Mouse (Mus musculus): ENCODE results near the gene B4galt3.

B4galt3 gene

DNA sequence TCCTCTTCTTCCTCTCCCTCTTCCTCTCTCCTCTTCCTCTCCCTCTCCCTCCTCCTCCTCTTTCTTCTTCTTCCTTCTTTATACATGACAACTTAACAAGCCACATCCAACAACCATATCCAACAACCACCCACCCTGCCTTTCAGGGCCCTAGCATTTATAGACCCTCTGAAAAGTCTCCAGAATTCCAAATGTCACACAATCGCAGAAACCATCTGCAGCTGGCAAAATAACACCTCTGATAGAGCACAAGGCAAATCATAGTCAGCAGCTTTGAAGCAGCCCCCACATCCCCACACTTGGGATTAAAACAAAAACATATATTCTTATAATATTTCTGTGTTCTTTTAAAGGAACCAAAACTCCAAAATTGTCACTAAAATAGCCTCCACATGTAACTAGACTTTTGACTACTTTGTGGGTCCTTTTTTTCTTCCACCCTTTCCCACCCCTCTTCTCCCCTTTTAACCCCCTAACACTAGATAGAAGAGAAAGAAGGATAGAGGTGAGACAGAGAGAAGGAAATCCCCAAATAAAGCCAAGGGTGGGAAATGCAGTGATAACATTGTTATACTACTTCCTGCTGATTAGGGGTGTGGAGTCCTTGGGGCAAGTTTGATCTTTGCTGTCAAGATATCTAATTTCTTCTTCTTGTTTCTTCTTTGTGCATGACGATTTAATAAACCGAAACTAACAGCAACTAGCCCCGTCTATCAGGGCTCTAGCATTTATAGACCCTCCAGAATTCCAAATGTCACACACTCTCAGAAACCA is 4.0 kb upstream of the B4galt3 start:
- no peak for DNase-seq

DNA sequence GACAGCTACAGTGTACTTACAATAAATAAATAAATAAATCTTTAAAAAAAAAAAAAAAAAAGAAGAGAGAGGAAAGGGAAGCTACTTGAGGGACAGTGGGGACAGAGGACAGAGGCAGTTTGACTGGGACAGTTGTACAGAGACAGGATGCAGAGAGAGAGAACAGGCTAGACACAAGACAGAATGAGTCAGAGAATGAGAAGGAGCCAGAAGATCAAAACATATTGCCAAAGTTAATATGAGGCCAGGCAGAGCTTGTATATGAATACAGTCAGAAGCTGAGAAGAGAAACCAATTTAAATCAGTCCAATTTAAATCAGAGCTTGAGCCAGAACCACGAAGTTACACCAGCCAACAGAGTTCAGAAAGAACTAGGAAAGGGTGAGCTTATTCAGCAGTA is 1.8 kb upstream of the B4galt3 start:
- no peak for DNase-seq

DNA sequence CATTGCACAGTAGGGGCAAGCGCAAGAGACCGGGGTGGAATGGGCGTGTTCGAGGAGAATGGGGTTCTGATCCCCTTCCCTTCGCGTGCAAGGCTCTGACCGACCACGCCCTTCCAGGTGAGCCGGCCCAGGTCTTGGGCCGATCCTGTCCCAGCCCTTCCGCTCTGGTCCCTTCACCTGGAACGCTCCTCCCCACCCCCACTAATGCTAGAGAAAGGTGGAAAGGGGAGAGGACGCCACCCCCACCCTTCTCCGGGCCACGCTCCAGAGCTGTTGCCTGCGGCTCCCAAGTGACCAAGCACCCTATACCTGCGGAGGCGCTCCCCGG is 409 bp downstream of the B4galt3 start:
- DNase-seq, result no peak

DNA sequence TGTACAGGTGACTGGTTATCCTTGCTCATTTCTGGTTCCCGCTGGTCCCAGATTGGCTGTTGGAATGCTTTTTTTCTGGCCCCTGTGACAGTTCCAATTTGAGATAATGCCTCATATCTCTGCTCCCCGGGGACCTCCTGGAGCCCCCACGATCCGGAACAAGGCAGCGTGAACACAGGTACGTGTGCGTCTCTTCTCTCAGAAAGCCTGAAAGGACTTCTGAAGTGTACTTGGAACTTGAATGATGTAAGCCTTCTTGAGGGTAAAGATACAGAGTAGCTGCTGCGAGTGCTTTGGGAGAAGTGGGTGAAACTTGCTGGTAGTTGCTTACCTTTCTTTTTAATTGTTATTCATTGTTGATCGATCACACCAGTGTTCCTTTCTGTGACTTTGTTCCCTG is 1.1 kb downstream of the B4galt3 start:
- no peak for DNase-seq

DNA sequence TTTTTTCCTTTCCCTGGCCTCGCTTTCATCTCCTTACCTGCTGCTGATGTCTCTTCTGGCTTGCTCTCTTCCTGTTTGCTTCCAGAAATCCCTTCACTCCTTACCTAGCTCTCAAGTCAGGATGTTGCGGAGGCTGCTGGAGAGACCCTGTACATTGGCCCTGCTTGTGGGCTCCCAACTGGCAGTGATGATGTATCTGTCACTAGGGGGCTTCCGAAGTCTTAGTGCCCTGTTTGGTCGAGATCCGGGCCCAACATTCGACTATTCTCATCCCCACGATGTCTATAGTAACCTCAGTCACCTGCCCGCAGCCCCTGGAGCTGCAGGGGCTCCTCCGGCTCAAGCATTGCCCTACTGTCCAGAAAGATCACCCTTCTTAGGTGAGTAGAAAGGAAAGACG is 1.5 kb downstream of the B4galt3 start:
- no peak for DNase-seq

DNA sequence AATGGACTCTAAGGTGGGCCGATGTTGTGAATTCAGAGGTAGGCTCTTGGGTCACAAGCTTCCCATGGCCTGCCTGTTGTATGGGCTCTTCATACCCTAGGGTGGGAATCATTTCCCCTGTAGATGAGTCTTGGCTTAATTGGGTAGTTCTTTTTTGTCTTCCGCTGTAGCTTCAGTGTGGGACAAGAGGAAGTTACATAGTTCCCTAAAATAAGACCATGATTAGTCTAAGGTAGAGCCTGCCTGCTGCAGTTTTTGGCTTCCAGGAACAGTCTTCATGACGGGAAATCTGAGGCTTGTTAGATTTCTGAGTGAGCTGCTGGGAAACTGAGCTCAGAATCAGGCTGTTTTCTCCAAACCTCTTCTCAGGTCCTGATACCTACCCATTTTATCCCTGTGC is 2.0 kb downstream of the B4galt3 start:
- no peak for DNase-seq

DNA sequence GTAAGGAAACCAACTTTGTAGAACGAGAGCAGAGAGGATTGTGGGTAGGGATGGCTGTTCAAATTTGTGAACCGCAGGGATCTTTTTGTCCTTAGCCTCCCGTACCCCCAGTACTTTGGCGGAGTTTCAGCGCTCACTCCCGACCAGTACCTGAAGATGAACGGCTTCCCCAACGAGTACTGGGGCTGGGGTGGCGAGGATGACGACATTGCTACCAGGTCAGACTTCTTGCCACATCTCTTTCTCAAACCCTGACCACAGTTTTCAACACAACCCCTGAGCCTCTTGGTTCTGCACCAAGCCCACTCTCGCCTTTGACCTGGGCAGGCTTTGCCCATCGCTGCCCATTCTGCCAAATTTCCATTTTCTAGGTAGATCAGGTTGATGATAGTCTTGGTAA is 4.0 kb downstream of the B4galt3 start:
- DNase-seq, result no peak

DNA sequence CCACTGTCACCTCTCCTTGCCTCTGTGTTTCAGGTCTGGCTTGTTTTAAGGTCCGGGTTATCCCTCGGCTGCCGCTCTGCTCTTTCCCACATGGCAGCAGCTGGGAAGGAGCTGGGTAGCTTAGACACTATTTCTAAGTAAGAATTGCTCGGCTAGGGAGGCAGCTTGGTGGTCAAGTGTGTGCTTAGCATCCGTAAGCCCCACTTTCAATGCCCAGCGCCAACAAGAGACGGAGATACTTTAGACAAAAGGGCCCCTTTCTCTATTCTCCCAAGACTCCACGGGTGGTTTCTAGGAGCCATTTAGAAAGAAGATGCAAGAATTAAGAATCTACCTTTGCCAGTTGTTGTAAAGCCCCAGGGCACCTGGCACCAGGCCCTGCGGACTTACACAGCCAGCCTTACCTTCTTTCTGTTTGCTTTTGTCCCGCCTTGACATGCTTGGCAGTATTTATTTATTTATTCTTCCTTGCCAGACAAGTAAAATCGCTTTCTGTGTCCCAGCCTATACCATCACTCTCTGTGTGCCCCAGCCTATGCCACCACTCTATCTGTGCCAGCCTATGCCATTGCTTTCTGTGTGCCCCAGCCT is 5.1 kb downstream of the B4galt3 start:
- no peak for DNase-seq

DNA sequence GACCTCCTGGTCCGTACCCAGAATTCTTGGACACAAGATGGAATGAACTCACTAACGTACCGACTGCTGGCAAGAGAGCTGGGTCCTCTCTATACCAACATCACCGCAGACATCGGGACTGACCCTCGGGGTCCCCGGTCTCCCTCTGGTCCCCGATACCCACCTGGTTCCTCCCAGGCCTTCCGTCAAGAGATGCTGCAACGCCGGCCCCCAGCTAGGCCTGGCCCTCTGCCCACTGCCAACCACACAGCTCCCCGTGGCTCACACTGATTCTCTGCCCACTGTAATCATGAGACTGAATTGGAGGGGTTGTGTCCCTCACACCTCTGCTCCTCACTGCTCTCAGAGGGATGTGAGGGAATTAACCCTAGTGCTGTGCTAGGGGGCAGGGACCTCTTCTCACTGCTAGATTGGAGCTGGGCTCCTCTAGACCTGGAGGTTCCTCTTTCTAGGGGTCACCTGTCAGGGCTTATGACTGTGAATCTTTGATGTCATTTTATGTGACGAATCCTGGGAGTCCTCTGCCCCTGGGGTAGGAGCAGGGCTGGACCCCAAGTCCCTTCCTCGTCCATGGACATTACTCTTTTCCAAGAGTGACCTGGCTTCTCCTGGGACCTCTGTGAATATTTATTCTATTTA is 6.1 kb downstream of the B4galt3 start:
- peak; percentile 13 for DNase-seq

DNA sequence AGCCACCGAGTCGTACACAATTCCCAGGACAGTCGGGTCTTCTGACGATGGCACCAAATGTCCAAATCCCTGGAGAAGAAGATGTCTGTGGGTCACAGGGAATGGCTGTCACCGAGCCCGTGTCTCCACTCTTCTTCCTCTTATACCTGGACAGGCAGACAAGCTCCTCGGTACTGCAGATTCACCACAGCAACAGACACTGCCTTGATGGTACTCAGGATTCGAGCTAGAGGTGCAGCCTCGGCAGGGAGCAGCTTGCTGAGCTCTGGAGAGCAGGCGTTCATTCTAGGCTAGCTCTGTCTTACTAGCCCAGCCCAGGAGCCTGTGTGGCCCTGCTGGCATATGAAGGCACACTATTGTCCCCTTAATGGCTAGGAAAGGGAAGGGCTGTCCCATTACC is 7.6 kb downstream of the B4galt3 start:
- DNase-seq, result no peak

DNA sequence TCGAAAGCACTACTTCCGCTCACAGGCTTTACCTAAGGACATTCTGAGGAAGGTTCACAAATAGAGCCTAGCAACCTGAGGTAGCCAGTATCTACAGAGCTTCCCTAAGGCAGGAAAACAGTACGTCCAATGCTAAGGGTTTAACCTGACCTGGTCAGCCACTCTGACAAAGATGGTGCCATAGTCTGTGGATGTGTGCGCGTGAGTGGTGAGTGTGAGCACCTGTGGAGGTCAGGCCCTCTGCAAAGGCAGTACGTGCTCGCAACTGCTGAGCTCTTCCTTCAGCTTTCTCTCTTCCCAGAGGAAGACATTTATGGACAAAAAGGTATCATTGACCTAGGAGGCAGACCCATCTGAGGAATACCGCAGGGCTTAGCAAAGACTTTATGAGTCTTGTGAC is 8.3 kb downstream of the B4galt3 start:
- DNase-seq, result peak; percentile 4

DNA sequence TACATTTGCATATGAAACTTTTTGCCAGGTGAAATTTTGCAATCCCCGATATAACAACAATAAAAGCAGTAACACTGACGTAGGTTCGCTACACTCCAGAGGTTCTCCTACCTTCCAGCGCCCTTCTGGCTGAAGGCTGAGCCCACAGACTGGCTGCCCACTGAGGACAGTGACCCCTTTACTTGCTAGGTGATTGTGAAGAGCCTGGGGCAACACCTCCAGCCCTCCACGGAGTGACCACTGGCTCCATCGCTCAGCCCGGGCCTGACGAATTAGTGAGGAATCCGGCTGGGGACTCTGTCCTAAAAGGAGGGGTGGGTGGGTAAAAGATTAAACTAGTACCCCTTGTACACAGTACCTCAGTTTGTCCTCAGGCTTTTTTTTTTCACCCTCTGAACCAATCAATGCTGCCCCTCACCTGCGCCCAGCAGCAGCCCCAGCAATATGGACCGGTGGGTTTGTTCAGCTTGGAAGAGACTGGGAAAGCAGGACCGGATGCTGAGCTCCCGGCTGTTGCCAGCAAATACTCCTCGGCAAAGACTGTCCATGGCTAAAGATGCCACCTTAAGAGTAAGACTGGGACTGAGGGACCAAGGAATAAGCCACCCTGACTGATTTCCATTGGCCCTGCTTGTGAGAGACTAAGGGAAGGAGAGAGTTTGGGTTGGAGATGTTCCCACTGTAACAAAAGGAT is 9.0 kb downstream of the B4galt3 start:
- DNase-seq, result peak; percentile 23

DNA sequence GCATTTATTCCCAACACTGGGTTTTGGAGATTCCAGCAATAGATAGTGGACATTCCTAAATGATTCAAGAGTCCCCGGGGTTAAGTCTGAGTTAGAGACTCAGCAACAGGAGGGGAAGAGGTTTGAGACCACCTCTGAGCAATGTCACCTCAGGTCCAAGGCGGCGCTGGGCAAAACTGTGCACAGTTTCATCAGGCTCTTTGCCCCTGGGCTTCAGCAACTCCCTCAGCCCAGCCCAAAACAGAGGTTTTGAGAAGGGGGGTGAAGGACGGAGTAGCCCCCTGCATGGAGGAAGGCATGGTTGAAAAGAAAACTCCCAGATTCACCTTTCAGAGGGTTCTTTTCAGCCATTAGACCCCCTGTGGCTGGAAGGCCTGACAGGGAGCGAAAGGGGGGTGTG is 9.6 kb downstream of the B4galt3 start:
- no peak for DNase-seq

DNA sequence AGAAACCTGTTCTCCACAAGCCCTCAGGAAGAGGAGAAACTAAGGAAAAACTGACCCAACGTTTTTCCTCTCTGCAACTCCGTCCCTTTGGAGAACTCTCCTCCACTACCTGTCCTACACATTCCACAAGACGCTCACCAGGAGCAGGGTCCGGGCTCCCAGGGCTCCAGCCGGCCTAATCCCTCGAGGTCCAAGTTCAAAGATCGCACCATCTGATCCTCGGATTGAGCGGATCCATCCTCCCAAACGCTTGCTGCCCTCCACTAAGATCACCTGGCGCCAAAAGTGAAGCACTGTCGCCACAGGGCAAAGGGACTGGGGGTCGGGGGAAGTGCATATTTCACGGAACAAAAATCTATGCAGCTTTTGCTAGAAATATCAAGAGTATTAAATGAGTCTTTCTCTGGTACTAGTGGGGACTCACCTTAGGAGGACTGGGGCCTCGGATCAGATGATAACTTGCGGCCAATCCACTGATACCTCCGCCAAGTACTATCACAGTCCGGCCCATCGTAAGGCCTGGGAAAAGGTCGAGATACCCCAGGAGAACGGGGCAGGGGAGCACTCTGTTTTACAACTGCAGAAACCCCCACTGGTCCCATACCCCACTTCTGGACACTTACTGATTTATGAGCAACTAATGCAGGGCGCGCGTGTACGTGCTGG is 10.3 kb downstream of the B4galt3 start:
- DNase-seq, result peak; percentile 39

DNA sequence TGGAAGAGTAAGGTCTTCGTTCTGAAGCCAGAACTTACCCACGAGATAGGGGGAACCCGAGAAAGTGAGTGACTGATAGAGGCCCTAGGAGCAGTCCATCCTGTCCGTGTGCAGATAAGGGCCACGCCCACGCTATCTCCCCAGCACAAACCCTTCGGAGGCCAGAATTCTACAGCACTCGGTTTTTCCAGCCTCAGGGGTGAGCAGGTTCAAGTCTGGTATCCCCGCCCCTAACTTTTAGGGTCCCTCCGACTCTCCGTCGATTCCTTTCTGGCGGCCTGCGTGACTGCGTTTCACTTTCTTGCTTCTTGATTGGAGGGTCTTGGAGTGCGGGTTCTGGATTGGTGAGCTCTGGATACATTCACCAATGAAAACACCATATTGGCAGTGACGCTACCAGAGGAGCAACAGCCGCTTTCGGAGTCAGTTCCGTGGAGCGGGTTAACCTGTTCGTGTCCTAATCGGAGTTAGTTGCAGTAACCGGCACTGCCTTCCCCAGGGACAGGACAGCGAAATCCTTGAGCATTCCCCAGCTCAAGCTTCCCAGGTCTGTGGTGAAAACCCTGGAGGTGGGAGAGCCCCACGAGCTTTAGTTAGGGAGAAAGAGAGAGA is 10.9 kb downstream of the B4galt3 start, which contains the start of gene Ppox:
Ppox (minus strand) TSS at position 271 of the 612 bp plus-strand sequence.
- DNase-seq, result peak; percentile 96

DNA sequence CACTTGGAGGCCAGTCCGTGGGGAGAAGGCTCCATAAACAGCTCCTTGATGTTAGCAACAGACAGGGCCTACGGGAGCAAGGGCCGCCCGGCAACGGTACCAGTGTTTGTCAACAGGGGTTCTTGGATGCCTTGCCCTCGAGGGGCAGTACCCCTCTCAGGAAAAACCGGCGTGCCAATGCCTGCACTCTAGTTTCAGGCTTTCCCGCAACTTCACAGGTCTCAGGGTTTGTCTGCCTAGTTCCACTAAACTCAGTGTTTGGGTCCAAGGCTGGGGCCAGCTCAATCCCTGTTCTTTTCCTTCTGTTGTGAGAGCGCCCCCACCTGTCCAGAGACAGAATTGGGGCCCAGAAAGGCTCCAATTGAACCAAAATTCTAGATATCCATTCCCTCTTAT is 11.4 kb downstream of the B4galt3 start:
- peak; percentile 73 for DNase-seq

DNA sequence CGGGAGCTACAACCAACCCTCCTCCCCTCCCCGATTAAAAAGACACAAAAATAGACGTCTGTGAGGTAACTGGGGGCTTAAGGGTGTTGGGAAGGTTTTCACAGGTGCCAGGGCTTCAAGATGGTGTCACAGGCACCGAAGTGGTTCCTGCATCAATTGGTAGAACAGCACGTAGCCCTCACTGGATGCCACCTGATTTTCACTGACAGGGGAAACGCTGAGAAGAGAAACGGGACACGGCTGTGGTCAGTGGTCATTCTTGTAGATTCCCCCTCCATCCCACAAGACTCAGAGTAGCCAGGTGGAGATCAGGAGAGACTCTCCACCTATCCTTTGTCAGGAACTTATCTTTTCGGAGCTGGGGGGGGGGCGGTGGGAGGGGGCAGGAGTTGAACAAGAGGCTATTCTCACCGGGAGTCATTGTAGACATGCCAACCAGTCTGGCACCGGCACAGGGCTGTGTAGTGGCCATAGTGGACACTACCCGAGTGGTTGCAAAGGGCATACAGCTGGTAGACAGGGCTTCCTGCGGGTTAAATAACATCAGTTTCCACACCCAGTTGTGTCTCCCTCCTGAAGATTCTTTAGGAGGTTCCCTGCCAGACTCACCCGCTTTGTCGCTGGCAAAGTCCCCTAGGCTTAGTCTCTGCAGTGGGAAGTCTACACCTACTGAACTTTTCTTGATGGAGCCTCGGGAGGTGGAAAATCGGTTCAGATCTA is 12.1 kb downstream of the B4galt3 start:
- DNase-seq, result peak; percentile 63

DNA sequence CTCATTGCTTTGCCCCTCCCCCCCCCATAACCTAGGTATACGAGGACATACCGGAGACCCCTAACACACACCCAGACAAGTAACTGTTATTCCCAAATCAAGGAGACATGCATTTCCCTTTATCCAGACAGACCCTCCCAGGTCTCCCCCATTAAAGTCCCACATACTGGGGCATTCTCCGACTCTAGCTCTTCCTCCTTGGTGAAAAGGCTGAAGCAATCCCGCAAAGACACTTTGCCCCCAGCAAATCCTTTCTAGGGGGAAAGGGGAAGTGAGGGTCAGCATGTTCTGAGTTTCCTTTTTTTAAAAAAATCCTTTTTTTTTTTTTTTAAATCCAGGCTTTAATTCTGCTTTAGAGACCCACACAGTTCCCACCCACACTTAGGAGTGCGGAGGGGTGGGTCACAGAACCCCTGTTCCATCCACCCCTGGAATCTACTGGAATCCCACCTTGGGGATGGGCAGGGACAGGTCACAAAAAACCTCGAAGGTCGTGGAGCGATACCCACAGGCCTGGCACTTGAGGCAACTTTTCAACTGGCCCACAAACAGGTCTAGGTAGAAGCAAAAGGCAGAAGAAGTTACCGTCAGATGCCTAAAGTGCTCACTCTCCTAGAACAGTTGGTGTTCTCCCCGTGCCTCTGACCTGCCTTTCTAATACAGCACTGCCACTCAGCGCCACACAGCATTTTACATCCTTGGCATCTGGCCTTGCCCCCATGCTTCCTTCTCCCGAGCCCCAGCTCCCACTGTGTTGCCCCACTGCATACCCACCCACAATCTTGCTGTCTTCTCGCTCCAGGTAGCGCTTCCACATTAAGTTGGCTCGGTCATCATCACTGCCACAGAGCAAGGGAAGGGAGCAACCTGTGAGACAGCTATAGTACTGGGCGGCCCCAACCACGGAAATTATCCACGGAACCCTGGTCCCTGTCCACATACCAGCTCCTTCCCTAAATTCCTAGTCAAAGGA is 13.3 kb downstream of the B4galt3 start:
- DNase-seq, result peak; percentile 32

DNA sequence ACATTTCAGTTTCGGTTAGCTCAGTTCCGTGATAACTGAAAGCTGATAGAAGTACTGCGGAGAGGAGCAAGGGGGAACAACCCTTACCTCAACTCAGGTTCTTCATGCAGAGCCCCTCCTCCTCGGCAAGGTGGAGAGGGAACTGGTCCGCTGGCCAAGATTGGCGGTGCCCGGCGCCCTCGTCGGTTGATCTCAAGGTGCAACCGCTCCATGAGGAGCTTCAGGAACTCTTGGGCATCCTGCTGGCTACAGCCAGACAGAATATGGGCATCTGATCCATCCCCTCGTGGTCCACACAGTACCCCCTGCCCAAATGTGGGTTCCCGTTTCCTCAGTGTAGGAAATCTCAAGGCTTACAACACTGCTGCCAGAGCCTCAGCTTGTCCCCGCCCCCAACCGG is 14.4 kb downstream of the B4galt3 start:
- DNase-seq, result peak; percentile 43

DNA sequence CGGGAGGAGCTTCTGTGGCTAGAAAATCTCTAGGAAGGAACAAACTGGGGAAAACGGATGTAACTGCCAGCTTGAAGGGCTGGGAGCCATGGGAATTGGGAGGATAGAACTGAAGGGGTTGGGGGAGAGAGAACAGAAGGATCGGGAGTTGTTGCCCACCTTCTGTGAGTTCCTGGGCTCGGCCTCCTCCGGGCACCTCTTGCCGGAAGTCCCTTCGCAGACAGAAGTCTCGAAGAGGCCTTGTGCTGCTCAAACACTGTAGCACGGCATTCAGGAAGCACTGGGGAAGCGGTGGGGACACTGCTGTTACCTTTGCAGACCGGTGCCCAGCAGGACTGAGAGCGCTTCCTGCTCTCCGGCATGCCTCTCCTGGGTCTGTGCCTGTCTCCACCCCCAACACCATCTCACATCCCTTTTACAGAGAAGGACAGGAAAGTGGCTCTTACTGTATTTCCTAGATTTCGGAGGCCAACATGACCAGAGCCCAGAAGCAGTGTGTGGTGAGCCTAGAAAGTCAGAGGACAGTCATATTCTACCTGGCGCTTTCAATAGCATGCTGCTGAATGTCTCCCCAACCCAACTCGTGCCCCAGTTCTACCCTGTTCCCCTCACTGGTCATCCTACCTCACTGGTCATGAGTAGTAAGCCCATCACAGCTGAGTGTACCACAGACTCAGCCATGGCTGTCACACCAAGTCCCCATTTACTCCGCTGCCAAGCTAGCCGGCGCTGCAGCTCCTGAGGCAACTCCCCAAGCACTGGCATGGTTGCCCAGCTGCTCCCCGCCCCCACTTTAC is 15.2 kb downstream of the B4galt3 start:
- peak; percentile 32 for DNase-seq

Data from cerebellum, adult 9-11 months (tissue).